In genomic region chr4:143155871-143156270, GRCm38 (mm10) we compare ENCODE assay signal across 29 mouse cellular contexts. TPM values are rescaled to one million over a fixed set of nuclear protein-coding genes. Genes with fewer than 3 reads are reported as not detected.
A peak's percentile ranks its signal among the peaks of the same experiment; 100 is the strongest.
DNase-seq lines count a peak whose midpoint lies in the region; ATAC-seq and TF ChIP-seq lines count a peak whose summit lies in the region.
"Had no signal": no experiment of that assay in that cellular context is flagged by ENCODE, and none has a peak within 500 bp of the region (broad histone marks: within the 10 kb centered on the region; RNA-seq: fewer than 3 reads in every experiment).

No protein-coding gene starts in this region.

- WGBS in liver, postnatal 0 days (ENCODE audit: insufficient replicate concordance): 51% methylated on average over 4 of the region's 4 CpGs

- H3K27ac ChIP-seq in gastrocnemius, adult 2 months: 0 out of 2 replicates have a peak overlapping the region, but pooled peaks have one; percentile 43
- H3K27ac ChIP-seq in layer of hippocampus, adult 2 months: peak overlapping the region; percentile 68
- peak overlapping the region; percentile 48 for H3K27ac ChIP-seq in liver, postnatal 0 days (ENCODE audit: low read depth)
- H3K27ac ChIP-seq: embryonic facial prominence, embryonic 12.5 days; embryonic facial prominence, embryonic 15.5 days; heart, embryonic 15.5 days; hindbrain, embryonic 10.5 days; hindbrain, embryonic 13.5 days had no signal

- intact Hi-C loops in gastrocnemius, adult 2 months (cut with DNase I): no loop called here
- intact Hi-C loops in gastrocnemius, postnatal 36 days (cut with DNase I): no loop called here
- intact Hi-C loops in left cerebral cortex, postnatal 14 days (cut with DNase I): no loop called here

- DNase-seq in gastrocnemius, adult 2 months: no peak
- DNase-seq in gastrocnemius, postnatal 36 days: no peak
- peak in 1 of 2 experiments; percentile 47 for DNase-seq in layer of hippocampus, adult 2 months (ENCODE audit: low spot score in 2 of 2)
- no peak for DNase-seq in layer of hippocampus, adult 11-12 months (ENCODE audit: low spot score)
- no peak for DNase-seq in liver, postnatal 0 days
- DNase-seq in liver: no peak
- DNase-seq in left cerebral cortex, postnatal 14 days (ENCODE audit: low spot score in 2 of 2): no peak
- DNase-seq: adrenal gland, postnatal 10 days; adrenal gland, postnatal 36 days; B cell, adult 2 months; cerebellum, adult 11 months; cerebellum, adult 2 months; cerebellum, adult 9-11 months; cerebellum, postnatal 25 days; forebrain, postnatal 0 days; gastrocnemius, postnatal 14 days; heart, postnatal 10 days; heart, postnatal 36 days had no signal

- TF ChIP-seq EP300 in liver, postnatal 0 days (IDR thresholded peaks at IDR 0.05; ENCODE audit: low read depth): no peak

- H3K36me3 ChIP-seq in liver, postnatal 0 days (replicated peaks; ENCODE audit: insufficient read depth, low read length): 0 out of 2 replicates have a peak, but pooled peaks cover 3% of the 10 kb centered on the region
- H3K36me3 ChIP-seq: heart, embryonic 12.5 days; heart, embryonic 15.5 days had no signal

- H3K4me1 ChIP-seq in liver, postnatal 0 days (ENCODE audit: insufficient read depth): peaks cover 53% of the 10 kb centered on the region

- H3K4me2 ChIP-seq in liver, postnatal 0 days (ENCODE audit: low read depth, low read length): no peak overlapping the region
- H3K4me2 ChIP-seq: embryonic facial prominence, embryonic 12.5 days; embryonic facial prominence, embryonic 15.5 days; heart, embryonic 12.5 days; heart, embryonic 15.5 days; hindbrain, embryonic 13.5 days had no signal

- ATAC-seq in liver, postnatal 0 days: no peak
- ATAC-seq: forebrain, embryonic 14.5 days; forebrain, postnatal 0 days; hindbrain, embryonic 16.5 days; Patski had no signal

- no peaks in the 10 kb centered on the region for H3K9me3 ChIP-seq in liver, postnatal 0 days (ENCODE audit: low read length)
- H3K9me3 ChIP-seq: embryonic facial prominence, embryonic 12.5 days; embryonic facial prominence, embryonic 15.5 days; G1E; heart, embryonic 12.5 days; heart, embryonic 15.5 days; hindbrain, embryonic 10.5 days; hindbrain, embryonic 13.5 days had no signal

- no peak overlapping the region for H3K4me3 ChIP-seq in gastrocnemius, adult 2 months
- H3K4me3 ChIP-seq in layer of hippocampus, adult 2 months: no peak overlapping the region
- H3K4me3 ChIP-seq in liver, postnatal 0 days (ENCODE audit: low read depth, low read length): no peak overlapping the region
- H3K4me3 ChIP-seq: embryonic facial prominence, embryonic 12.5 days; embryonic facial prominence, embryonic 15.5 days; heart, embryonic 12.5 days; heart, embryonic 15.5 days; hindbrain, embryonic 10.5 days; hindbrain, embryonic 13.5 days had no signal

- H3K9ac ChIP-seq in liver, postnatal 0 days (replicated peaks): no peak overlapping the region
- H3K9ac ChIP-seq: embryonic facial prominence, embryonic 12.5 days; embryonic facial prominence, embryonic 15.5 days; forebrain, postnatal 0 days; heart, embryonic 12.5 days; heart, embryonic 15.5 days; hindbrain, embryonic 13.5 days had no signal

- no peaks in the 10 kb centered on the region for H3K27me3 ChIP-seq in liver, postnatal 0 days (ENCODE audit: insufficient read depth, low read length)
- H3K27me3 ChIP-seq: CH12.LX; embryonic facial prominence, embryonic 12.5 days; embryonic facial prominence, embryonic 15.5 days; heart, embryonic 12.5 days; heart, embryonic 15.5 days; hindbrain, embryonic 13.5 days; Patski had no signal

- no peak for TF ChIP-seq CTCF in gastrocnemius, adult 2 months (IDR thresholded peaks at IDR 0.05)
- TF ChIP-seq CTCF in layer of hippocampus, adult 2 months (conservative IDR thresholded peaks at IDR 0.05): no peak
- TF ChIP-seq CTCF in liver, postnatal 0 days (IDR thresholded peaks at IDR 0.05; ENCODE audit: low read depth): no peak

RNA-seq across cellular contexts. Expression of gene Prdm2, which starts 56.9 kb away (rescaled TPM):
- 10 to 100 TPM; 24.7 to 26.5 TPM for total RNA-seq in gastrocnemius, adult 2 months (2021)
- 10 to 100 TPM; 17.9 to 19.7 TPM for total RNA-seq in gastrocnemius, postnatal 36 days (2021)
- total RNA-seq in layer of hippocampus, adult 2 months (2021): 10 to 100 TPM; 45.5 to 49.1 TPM
- polyA plus RNA-seq in liver, postnatal 0 days (2015; fragmentation: Nextera tagmentation; extraction: Ambion mirVana): 2.6 and 4.1 TPM in 2 replicates
- total RNA-seq in left cerebral cortex, postnatal 14 days (2021): 10 to 100 TPM; 31.6 to 34.6 TPM
